Mouse (Mus musculus) kidney, adult 2 months (tissue): Measurements from ENCODE around the gene Meig1.
"Not testable (repeated sequence)": the region's sequence is repeated elsewhere in the genome, so short reads cannot be mapped to it uniquely, and the experiment has no call there.

ENCODE experiments used
- CTCF ChIP-seq: fragments of 200-500 bp; conservative IDR thresholded peaks from 2 replicates; pipeline ENCODE4 v1.5.1; 2011; ENCODE audit warnings: low read depth, mild to moderate bottlenecking, control low read depth, low read length, moderate library complexity, mixed read lengths; ENCODE audit not compliant: insufficient read depth, insufficient read length
- POLR2A ChIP-seq: fragments of 200-500 bp; IDR thresholded peaks from one replicate; pipeline ENCODE4 v1.6.1; 2011; ENCODE audit warnings: low read depth, low read length, control low read depth

GRCm38 (mm10) chr2:3397110-3397509 is 25.3 kb downstream of the Meig1 start, which contains the start of gene Olah:
- not testable (repeated sequence) for TF ChIP-seq POLR2A, CTCF
